Mouse (Mus musculus): ENCODE data around the gene Efr3b. TPM values are rescaled to one million over a fixed set of nuclear protein-coding genes. Genes with fewer than 3 reads are reported as not detected.
A peak's percentile ranks its signal among the peaks of the same experiment; 100 is the strongest.

Efr3b gene
- polyA plus RNA-seq, 1 experiment from 2014 or later: 0.88 TPM

DNA sequence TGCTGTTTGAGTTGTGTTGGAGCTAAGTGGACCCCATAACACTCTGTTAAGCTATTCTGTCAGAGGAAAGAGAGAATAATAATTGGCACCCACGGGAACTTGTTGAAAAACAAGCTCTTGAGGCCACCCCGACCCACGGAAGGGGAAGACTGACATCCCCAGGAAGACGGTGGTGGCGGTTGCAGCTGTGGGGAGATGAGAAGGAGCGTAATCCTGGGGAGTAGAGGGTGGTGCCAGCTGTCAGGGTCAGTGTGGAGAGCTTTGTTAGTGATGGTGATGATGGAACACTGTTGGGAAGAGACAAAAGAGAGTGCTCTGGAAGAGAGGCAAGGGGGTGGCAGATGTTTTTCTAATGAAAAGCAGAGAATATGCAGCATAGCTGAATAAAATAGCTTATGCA is 9.3 kb upstream of the Efr3b start:
- no peaks in the 10 kb centered on the region for H3K27me3 ChIP-seq (replicated peaks; ENCODE audit: control insufficient read depth, insufficient read depth, low read length)
- H3K36me3 ChIP-seq (ENCODE audit: control insufficient read depth, insufficient read depth, low read length): no peaks in the 10 kb centered on the region
- H3K9ac ChIP-seq (ENCODE audit: low read depth, low read length): no peak overlapping the region
- no peak overlapping the region for H3K4me3 ChIP-seq (ENCODE audit: low read depth, low read length)
- DNase-seq (ENCODE audit: low spot score): no peak
- no peak overlapping the region for H3K4me2 ChIP-seq
- no peaks in the 10 kb centered on the region for H3K4me1 ChIP-seq (replicated peaks; ENCODE audit: control insufficient read depth, insufficient read depth, low read length)
- 62% methylated on average over 6 of the region's 6 CpGs for WGBS
- H3K27ac ChIP-seq (ENCODE audit: low read depth, low read length): no peak overlapping the region
- H3K9me3 ChIP-seq (ENCODE audit: control insufficient read depth, low read length): no peaks in the 10 kb centered on the region
- no peak for ATAC-seq (replicated peaks; ENCODE audit: low FRiP score)

DNA sequence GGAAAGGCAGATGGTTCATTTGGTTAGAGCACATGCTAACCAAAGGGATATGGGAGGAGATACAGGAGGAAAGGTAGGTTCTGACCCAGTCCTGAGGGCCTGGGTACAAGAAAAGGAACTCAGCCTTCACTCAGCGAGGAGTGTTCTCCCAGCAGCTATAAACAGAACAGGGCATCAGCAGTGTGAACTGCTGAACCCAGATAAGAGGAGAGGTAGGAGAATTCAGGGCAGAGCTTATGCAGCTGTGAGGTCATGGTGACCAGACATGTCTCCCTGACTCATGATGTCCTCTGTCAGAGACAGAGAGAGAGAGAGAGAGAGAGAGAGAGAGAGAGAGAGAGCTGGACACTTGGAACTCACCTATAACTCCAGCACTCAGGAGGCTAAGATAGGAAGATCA is 7.3 kb upstream of the Efr3b start:
- Histone ChIP-seq H3K36me3 (ENCODE audit: control insufficient read depth, insufficient read depth, low read length) (no peaks in the 10 kb centered on the region), H3K27ac (ENCODE audit: low read depth, low read length) (no peak overlapping the region), H3K4me3 (ENCODE audit: low read depth, low read length) (no peak overlapping the region), H3K9ac (ENCODE audit: low read depth, low read length) (no peak overlapping the region), H3K9me3 (ENCODE audit: control insufficient read depth, low read length) (no peaks in the 10 kb centered on the region), H3K4me2 (no peak overlapping the region), H3K27me3 (replicated peaks; ENCODE audit: control insufficient read depth, insufficient read depth, low read length) (peaks cover 4% of the 10 kb centered on the region), H3K4me1 (replicated peaks; ENCODE audit: control insufficient read depth, insufficient read depth, low read length) (no peaks in the 10 kb centered on the region)
- ATAC-seq (replicated peaks; ENCODE audit: low FRiP score) (no peak), DNase-seq (ENCODE audit: low spot score) (no peak)
- WGBS: 34% methylated on average over 1 of the region's 1 CpGs

DNA sequence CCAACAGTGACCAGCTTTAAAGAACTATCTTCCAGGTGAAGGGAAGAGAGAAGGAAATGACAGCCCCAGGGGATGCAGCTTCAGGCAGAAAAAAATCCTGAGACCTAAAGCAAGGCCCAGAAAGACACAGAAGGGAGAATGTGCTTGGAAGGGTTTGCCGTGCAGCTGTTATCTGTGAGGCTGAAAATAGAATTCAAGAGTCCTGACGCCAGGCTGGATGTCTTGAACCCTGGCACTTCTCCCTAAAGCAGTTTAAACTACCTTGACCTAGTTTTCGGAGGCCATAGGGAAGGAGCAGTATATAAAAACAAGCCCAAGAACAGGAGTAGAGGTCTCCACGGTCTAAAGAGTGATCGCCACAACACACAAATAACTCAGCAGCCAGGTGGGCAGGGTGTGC is 3.7 kb upstream of the Efr3b start:
- WGBS: 65% methylated on average over 5 of the region's 5 CpGs
- H3K4me1 ChIP-seq (replicated peaks; ENCODE audit: control insufficient read depth, insufficient read depth, low read length): no peaks in the 10 kb centered on the region
- H3K4me3 ChIP-seq (ENCODE audit: low read depth, low read length): no peak overlapping the region
- H3K4me2 ChIP-seq: no peak overlapping the region
- H3K27ac ChIP-seq (ENCODE audit: low read depth, low read length): no peak overlapping the region
- peaks cover 30% of the 10 kb centered on the region for H3K27me3 ChIP-seq (replicated peaks; ENCODE audit: control insufficient read depth, insufficient read depth, low read length)
- H3K9ac ChIP-seq (ENCODE audit: low read depth, low read length): no peak overlapping the region
- no peak for DNase-seq (ENCODE audit: low spot score)
- no peaks in the 10 kb centered on the region for H3K9me3 ChIP-seq (ENCODE audit: control insufficient read depth, low read length)
- no peaks in the 10 kb centered on the region for H3K36me3 ChIP-seq (ENCODE audit: control insufficient read depth, insufficient read depth, low read length)
- no peak for ATAC-seq (replicated peaks; ENCODE audit: low FRiP score)

DNA sequence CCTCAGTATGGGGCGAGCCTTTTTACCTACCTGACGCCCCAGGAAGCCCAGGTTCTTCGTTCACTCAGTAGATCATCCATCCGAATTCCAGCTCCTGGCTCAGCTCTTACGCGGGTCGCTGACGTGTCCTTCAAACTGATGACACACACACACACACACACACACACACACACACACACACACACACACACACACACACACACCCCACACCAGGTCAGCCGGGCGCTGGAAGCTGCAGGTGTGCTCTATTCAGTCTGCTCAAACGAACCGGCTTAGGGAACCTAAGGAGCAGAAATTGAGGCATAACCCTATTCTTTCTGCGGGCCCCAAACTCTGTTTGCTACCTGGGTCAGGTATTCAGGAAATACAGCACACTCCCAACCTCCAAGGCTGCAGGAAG is 331 bp upstream of the Efr3b start:
- no peak overlapping the region for H3K9ac ChIP-seq (ENCODE audit: low read depth, low read length)
- no peak for DNase-seq (ENCODE audit: low spot score)
- peak overlapping the region; percentile 45 for H3K4me3 ChIP-seq (ENCODE audit: low read depth, low read length)
- H3K36me3 ChIP-seq (ENCODE audit: control insufficient read depth, insufficient read depth, low read length): no peaks in the 10 kb centered on the region
- H3K27ac ChIP-seq (ENCODE audit: low read depth, low read length): no peak overlapping the region
- H3K27me3 ChIP-seq (replicated peaks; ENCODE audit: control insufficient read depth, insufficient read depth, low read length): peaks cover 46% of the 10 kb centered on the region
- no peaks in the 10 kb centered on the region for H3K4me1 ChIP-seq (replicated peaks; ENCODE audit: control insufficient read depth, insufficient read depth, low read length)
- ATAC-seq (replicated peaks; ENCODE audit: low FRiP score): no peak
- peak overlapping the region; percentile 86 for H3K4me2 ChIP-seq
- H3K9me3 ChIP-seq (ENCODE audit: control insufficient read depth, low read length): no peaks in the 10 kb centered on the region
- 3% methylated on average over 13 of the region's 13 CpGs for WGBS

DNA sequence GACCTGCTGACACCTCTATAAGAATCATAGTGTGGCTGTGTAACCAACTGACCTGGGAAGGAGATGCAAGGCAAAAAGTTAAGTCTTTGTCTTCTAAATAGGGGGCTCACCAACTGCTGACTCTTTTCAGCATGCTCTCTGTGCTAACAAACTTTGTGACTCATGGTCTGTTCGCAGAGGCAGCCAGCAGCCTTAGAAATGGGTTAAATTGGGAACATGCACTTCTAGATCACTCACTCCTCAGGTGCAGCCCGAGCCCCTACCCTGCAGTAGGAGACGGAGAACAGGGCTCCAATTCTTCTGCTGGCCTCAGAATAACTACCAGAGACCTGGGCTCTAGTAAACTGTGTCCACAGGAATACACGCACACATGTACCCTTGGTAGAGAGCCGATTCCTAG is 1.2 kb downstream of the Efr3b start:
- Histone ChIP-seq H3K4me1 (replicated peaks; ENCODE audit: control insufficient read depth, insufficient read depth, low read length) (no peaks in the 10 kb centered on the region), H3K4me2 (no peak overlapping the region; the same call in 1 of the 2 replicates), H3K36me3 (ENCODE audit: control insufficient read depth, insufficient read depth, low read length) (no peaks in the 10 kb centered on the region), H3K9me3 (ENCODE audit: control insufficient read depth, low read length) (no peaks in the 10 kb centered on the region), H3K4me3 (ENCODE audit: low read depth, low read length) (no peak overlapping the region), H3K27ac (ENCODE audit: low read depth, low read length) (no peak overlapping the region), H3K9ac (ENCODE audit: low read depth, low read length) (no peak overlapping the region), H3K27me3 (replicated peaks; ENCODE audit: control insufficient read depth, insufficient read depth, low read length) (peaks cover 48% of the 10 kb centered on the region)
- DNase-seq (ENCODE audit: low spot score): no peak
- WGBS: 35% methylated on average over 5 of the region's 5 CpGs
- no peak for ATAC-seq (replicated peaks; ENCODE audit: low FRiP score)

DNA sequence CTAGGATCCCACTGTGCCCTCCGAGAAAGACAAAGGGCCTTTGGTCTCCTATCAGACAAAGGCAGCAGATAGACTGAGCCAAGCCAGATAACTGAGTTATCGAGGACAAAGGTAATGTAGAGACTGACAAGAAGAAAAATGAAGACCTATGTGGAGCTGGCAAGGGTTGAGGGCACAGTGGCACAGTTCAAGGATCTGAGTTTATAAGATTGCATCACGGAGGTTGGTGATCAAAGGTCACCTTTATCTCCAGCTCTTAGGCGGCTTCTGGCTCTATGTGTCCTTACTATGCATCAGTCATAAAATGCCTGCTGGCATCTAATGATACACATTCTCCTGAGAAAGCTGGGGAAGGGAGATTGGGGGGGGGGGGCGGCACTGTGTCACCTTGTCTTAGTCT is 2.6 kb downstream of the Efr3b start:
- no peak overlapping the region for H3K4me2 ChIP-seq
- no peak overlapping the region for H3K9ac ChIP-seq (ENCODE audit: low read depth, low read length)
- peaks cover 46% of the 10 kb centered on the region for H3K27me3 ChIP-seq (replicated peaks; ENCODE audit: control insufficient read depth, insufficient read depth, low read length)
- no peaks in the 10 kb centered on the region for H3K36me3 ChIP-seq (ENCODE audit: control insufficient read depth, insufficient read depth, low read length)
- H3K27ac ChIP-seq (ENCODE audit: low read depth, low read length): no peak overlapping the region
- no peak for DNase-seq (ENCODE audit: low spot score)
- H3K9me3 ChIP-seq (ENCODE audit: control insufficient read depth, low read length): no peaks in the 10 kb centered on the region
- H3K4me1 ChIP-seq (replicated peaks; ENCODE audit: control insufficient read depth, insufficient read depth, low read length): no peaks in the 10 kb centered on the region
- 69% methylated on average over 5 of the region's 5 CpGs for WGBS
- no peak for ATAC-seq (replicated peaks; ENCODE audit: low FRiP score)
- no peak overlapping the region for H3K4me3 ChIP-seq (ENCODE audit: low read depth, low read length)

DNA sequence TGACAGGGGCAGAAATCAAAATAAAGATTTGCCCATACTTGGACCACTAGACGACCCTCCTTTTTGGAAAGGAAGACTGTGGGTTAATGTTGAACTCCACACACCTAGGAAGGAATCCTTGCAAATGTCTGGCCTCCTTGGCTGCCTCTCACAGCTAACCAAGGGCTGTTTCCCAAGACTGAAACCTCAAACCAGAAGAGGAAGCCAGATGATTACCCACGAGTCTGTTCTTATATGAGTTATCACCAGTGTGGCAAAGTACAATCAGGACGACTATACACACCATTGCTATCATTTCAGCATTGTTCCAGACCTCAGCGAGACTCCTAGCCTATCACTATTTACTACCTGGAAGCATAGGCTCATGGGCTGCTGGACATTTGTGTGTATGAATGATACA is 9.7 kb downstream of the Efr3b start:
- H3K27ac ChIP-seq (ENCODE audit: low read depth, low read length): no peak overlapping the region
- 0 out of 2 replicates have a peak, but pooled peaks cover 3% of the 10 kb centered on the region for H3K27me3 ChIP-seq (replicated peaks; ENCODE audit: control insufficient read depth, insufficient read depth, low read length)
- DNase-seq (ENCODE audit: low spot score) (no peak), ATAC-seq (replicated peaks; ENCODE audit: low FRiP score) (no peak)
- no peaks in the 10 kb centered on the region for H3K36me3 ChIP-seq (ENCODE audit: control insufficient read depth, insufficient read depth, low read length)
- no peak overlapping the region for H3K4me3 ChIP-seq (ENCODE audit: low read depth, low read length)
- no peak overlapping the region for H3K4me2 ChIP-seq
- no peak overlapping the region for H3K9ac ChIP-seq (ENCODE audit: low read depth, low read length)
- WGBS: 42% methylated on average over 4 of the region's 4 CpGs
- H3K9me3 ChIP-seq (ENCODE audit: control insufficient read depth, low read length): no peaks in the 10 kb centered on the region
- H3K4me1 ChIP-seq (replicated peaks; ENCODE audit: control insufficient read depth, insufficient read depth, low read length): no peaks in the 10 kb centered on the region

DNA sequence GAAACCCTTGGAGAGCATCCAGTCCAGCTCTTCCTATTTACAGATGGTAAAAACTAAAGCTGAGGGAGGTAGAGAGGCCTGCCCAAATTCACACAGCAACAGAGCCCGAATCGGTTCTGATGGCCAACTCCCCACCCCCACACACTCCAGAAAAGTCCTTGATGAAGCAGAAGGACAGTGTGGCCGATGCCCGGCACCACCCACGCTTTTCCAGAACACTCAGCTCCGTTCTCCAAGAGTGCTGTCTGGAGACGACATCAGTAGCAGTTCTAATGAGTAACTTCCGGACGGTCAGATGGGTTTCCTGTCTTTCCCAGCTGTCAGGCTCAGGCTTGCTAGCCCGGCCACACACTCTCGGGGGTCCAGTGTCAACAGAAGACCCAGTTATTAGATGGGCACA is 10.2 kb downstream of the Efr3b start:
- H3K4me3 ChIP-seq (ENCODE audit: low read depth, low read length): no peak overlapping the region
- 56% methylated on average over 11 of the region's 11 CpGs for WGBS
- H3K9me3 ChIP-seq (ENCODE audit: control insufficient read depth, low read length): no peaks in the 10 kb centered on the region
- no peaks in the 10 kb centered on the region for H3K36me3 ChIP-seq (ENCODE audit: control insufficient read depth, insufficient read depth, low read length)
- H3K4me2 ChIP-seq: no peak overlapping the region
- H3K9ac ChIP-seq (ENCODE audit: low read depth, low read length): no peak overlapping the region
- H3K27me3 ChIP-seq (replicated peaks; ENCODE audit: control insufficient read depth, insufficient read depth, low read length): no peaks in the 10 kb centered on the region
- no peaks in the 10 kb centered on the region for H3K4me1 ChIP-seq (replicated peaks; ENCODE audit: control insufficient read depth, insufficient read depth, low read length)
- DNase-seq (ENCODE audit: low spot score) (no peak), ATAC-seq (replicated peaks; ENCODE audit: low FRiP score) (no peak)
- H3K27ac ChIP-seq (ENCODE audit: low read depth, low read length): no peak overlapping the region

DNA sequence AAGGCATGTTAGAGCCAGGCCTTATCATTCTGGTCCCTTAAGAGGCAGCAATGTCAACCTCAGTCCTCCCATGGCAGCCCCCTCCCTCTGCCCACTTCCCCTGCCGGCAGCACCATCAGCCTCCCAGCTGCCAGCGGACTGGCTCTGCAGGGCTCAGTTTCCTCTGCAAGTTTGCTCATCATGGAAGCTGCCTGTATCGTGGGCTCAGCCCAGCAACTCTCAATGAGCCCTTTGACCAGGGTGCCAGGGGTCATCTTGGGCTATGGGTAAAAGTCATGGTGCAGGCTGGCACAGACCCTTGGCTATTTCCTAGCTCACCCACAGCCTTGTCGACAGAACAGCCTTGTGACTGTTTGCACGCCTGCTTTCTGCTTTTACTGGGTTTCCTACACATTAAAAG is 14.4 kb downstream of the Efr3b start:
- ATAC-seq (replicated peaks; ENCODE audit: low FRiP score) (no peak), DNase-seq (ENCODE audit: low spot score) (no peak)
- 55% methylated on average over 5 of the region's 5 CpGs for WGBS
- no peak overlapping the region for H3K4me3 ChIP-seq (ENCODE audit: low read depth, low read length)
- H3K4me1 ChIP-seq (replicated peaks; ENCODE audit: control insufficient read depth, insufficient read depth, low read length): no peaks in the 10 kb centered on the region
- no peaks in the 10 kb centered on the region for H3K36me3 ChIP-seq (ENCODE audit: control insufficient read depth, insufficient read depth, low read length)
- H3K27ac ChIP-seq (ENCODE audit: low read depth, low read length): no peak overlapping the region
- H3K9ac ChIP-seq (ENCODE audit: low read depth, low read length): no peak overlapping the region
- H3K27me3 ChIP-seq (replicated peaks; ENCODE audit: control insufficient read depth, insufficient read depth, low read length): no peaks in the 10 kb centered on the region
- no peaks in the 10 kb centered on the region for H3K9me3 ChIP-seq (ENCODE audit: control insufficient read depth, low read length)
- H3K4me2 ChIP-seq: no peak overlapping the region

All from liver, embryonic 11.5 days (tissue).